Mouse (Mus musculus) urinary bladder, postnatal 10 days (tissue): ENCODE data around the gene Rcl1.

Experiments used
- DNase-seq: peaks from one replicate; pipeline ENCODE4 v3.0.0; 2022; ENCODE audit warnings: low spot score

Rcl1 gene

DNA sequence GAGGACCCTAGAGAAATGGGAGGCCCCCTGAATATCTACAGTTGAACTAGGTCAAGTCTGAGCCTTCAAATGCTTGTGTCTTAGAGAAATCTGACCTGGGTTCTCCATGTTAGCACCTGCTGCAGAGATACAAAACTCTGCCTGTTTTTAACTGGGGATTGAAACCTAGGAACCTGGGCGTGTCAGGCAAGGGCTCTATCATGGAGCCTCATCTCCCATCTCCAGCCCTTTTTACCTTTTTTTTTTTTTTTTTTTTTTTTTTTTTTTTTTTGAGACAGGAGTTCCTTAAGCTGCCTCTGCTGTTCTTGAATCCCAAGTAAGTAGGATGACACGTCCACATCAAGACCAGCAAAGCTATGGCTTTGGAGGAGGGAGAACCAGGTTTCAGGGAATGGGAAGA is 50.3 kb downstream of the Rcl1 start:
- no peak for DNase-seq

DNA sequence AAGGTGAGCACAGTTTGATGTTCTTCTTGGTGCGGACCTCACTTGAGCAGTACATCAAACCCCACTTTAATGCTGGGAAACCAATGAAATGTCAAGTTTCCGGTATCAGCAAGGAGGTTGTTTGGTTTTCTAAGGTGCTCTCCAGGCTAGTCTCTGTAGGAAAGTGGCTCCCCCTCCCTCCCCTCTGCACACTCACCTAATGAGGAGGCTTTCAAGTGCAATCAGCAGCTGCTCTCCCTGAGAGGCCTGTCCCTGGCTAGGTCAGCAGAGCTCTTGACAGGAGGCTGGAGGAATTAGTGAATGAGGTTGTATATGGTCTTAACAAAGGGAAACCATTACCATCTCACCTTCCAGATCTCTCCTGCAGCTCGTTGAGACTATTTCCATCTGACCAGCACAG is 54.4 kb downstream of the Rcl1 start:
- DNase-seq: no peak

DNA sequence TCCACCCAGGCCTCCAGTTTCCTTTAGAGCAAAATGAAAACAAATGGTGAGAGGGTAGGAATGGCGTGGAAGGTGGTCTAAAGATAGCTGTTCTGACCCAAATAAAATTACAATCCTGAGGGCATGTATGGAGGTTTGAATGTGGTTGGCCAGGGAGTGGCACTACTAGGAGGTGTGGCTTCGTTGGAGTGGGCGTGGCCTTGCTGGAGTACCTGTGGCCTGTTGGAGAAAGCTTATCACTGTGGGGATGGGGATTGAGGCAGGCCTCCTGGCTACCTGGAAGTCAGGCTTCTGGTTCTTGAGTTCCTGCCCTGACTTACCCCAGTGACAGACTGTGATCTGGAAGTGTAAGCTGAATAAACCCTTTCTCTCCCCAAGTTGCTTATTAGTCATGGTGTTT is 55.2 kb downstream of the Rcl1 start:
- no peak for DNase-seq

DNA sequence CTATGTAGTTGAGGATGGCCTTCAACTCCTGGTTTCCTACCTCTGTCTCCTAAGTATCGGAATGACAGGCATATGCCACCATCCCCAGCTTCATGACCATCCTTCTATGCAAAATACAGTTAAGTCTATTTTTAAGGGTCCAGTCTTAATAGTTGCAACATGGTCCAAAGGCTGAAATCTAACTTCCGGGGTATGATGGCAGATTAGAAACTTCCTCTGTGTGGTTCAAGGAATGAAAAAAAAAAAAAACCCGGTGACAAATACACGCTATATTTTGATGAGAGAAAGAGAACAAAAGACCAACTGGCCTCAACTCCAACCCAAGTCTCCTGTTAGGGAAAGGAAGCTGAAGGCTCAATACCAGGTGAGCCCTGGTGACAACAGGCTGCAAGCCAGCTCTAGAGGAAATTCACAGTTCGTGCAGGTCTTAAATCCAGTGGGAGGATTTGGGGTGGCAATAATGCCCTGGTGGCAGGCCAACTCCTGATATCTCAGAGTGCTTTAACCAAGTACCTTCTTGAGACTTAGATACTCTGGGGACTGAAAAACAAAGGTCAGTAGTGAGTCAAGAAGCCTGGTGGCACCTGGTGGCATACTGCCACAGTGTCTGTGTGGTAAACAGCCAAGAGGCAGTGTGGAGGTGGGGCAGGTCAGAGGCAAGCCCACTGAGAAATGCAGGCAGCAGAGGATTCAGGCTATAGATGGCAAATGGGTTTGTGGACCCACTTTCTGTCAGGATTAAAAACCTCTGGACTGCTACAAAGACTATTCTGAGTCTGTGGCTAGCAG is 56.7 kb downstream of the Rcl1 start:
- DNase-seq: no peak

GRCm38 (mm10) chr19:29158486-29158885 is 57.3 kb downstream of the Rcl1 start:
- DNase-seq: no peak

- no peak for DNase-seq
Observed at GRCm38 (mm10) chr19:29163817-29164527, 62.8 kb downstream of the Rcl1 start.

DNA sequence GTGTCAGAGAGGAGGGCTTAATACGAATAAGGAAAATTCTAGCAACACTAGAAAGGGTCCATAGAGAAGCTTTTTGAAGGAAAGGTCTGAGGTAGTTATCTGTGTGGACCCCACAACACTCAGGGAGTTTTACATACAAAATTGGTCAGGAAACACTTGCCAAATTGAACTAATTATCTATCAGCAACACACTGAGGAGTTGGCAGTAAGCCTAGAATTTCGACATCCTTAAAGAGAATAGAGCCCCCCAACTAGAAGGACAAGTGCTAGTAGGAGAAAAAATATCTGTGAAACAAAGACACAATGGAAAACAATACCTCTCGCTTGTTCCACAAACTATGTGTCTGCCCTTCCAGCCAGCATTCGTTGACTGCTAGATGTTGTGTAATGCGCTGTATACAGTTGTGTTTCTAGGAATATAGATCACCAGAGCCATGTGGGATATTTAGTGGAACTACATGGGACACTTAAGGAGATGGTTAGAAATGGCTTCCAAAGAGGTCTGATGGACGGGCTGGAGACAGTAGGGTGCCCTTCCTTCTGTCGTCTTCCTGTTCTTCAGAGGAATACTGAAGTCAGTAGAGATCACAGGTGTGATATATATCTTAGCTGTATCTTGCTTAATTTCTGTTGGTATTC is 63.5 kb downstream of the Rcl1 start:
- DNase-seq: no peak

DNA sequence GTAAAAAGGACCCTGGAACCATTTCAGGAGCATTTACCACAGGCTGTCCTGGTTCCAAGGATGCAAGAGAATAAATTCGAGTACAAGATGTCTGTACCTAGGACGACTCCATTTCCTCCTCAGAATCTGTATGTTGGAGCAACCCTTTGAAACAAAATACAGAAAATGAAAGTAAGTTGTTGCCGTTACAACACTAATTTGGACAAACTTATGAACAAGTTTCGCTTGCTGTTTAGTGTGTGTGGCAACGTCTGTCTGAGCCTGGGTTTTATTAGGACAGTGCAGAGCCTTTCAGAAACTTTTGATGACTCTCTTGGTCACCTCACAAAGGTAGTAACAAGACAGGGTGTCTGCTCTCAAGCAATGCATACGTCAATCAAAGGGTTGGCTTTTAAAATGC is 66.8 kb downstream of the Rcl1 start:
- DNase-seq: no peak

- no peak for DNase-seq
Observed at GRCm38 (mm10) chr19:29180336-29180735, 79.2 kb downstream of the Rcl1 start.

- DNase-seq: no peak
Observed at GRCm38 (mm10) chr19:29182166-29182565, 81.0 kb downstream of the Rcl1 start.

DNA sequence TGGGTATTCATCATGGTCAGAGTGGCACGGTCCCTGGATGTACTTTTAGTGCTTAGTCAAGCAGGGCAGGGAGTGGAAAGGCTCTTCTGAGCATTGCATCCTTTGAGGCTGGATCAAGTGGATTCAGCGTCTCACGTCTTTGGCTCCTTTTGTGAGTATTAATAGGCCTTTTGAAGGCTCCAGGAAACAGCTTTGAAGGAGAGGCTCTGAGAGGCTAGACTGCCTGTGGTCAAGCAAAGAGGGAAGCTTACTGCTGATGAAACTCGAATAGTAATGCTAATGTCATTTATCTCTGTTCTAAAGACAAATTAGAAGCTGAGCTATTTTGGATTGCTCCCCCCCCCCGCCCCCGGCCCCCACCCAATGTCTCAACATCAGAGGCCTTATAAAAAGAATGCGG is 83.9 kb downstream of the Rcl1 start:
- no peak for DNase-seq

DNA sequence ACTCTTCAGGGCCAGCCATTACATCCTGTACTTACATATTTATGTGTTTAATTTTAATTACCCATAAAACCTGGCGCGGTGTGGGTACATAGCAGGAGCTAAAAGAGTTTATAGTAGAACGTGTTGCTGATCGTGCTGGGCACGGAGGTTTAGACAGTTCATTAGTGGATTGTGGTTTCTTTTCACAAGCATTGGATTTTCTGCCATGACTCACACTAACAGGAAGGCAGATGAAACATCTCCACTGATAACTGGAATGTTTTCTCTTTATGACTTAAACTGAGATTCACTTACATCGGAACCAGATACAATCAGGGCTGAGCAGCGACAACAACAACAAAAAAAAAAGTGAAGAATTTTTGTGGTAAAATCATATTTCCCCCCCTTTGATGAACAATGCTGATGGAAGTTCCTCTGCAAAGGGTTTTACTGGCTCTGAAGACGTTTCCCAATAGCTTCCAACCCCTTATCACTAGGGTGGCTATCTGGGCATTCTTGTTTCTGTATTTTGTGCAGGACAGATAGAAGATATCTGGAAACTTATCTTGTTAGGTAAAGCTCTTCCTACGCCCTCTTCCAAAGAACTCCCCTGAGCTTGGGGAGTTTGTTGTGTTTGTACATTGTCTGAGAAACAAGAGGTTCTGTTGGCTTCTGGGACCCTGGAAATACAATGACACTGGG is 84.5 kb downstream of the Rcl1 start:
- DNase-seq: no peak

DNA sequence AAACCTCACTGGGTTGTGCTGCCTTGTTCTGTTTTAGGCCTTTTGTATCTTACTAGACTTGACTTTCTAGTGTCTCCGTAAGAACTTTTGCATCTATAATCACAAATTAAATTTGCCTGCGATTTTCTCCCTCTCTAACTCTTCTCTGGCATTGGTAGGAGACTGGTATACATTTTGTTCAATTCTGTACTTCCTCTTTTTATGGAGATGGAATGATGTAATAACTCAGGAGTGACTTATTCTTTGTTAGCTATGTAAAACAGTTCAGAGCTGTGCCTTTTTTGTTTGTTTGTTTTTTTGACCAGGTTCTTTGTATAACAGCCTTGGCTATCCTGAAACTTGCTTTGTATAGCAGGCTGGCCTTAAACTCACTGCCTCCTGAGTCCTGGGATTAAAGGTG is 87.7 kb downstream of the Rcl1 start:
- no peak for DNase-seq
